Mouse (Mus musculus) MEL (cell line): ENCODE measurements around the gene Zfp781. TPM values are rescaled to one million over a fixed set of nuclear protein-coding genes. Genes with fewer than 3 reads are reported as not detected.
"Not testable (repeated sequence)": the region's sequence is repeated elsewhere in the genome, so short reads cannot be mapped to it uniquely, and the experiment has no call there.

ENCODE experiments used
- DNase-seq: peaks from one replicate; pipeline ENCODE4 v3.0.0; 2011; ENCODE audit warnings: low read depth, low spot score
- H3K27ac ChIP-seq: 2 replicates; pipeline ENCODE4 v1.5.1; 2012; ENCODE audit warnings: low read depth, mild to moderate bottlenecking, control low read depth, low read length, moderate library complexity; ENCODE audit not compliant: control insufficient read depth
- H3K27me3 ChIP-seq, 2 experiments: fragments of 150-350 bp in 1 of 2; sonication (generic) in 1 of 2; 2 replicates each; pipeline ENCODE4 v1.6.1; 2012; ENCODE audit warnings: low read length in 2 of 2, mild to moderate bottlenecking in 2 of 2, improper control_type of control experiment in 1 of 2, moderate library complexity in 1 of 2; ENCODE audit not compliant: insufficient read depth in 2 of 2, control insufficient read depth in 1 of 2
- H3K36me3 ChIP-seq, 2 experiments: 2 replicates each; pipeline ENCODE4 v1.6.1; 2012 to 2014; ENCODE audit warnings: low read length in 2 of 2, improper control_type of control experiment in 1 of 2, inconsistent platforms in 1 of 2, mild to moderate bottlenecking in 1 of 2; ENCODE audit not compliant: insufficient read depth in 2 of 2, control insufficient read depth in 1 of 2
- H3K4me1 ChIP-seq, 2 experiments: fragments of 150-350 bp in 1 of 2; sonication (generic) in 1 of 2; 2 replicates each; pipeline ENCODE4 v1.6.1; 2012; ENCODE audit warnings: low read length in 2 of 2, improper control_type of control experiment in 1 of 2, mild to moderate bottlenecking in 1 of 2; ENCODE audit not compliant: insufficient read depth in 2 of 2, control insufficient read depth in 1 of 2
- H3K4me3 ChIP-seq, 2 experiments: fragments of 150-350 bp in 1 of 2; sonication (generic) in 1 of 2; 2 replicates each; pipeline ENCODE4 v1.5.1; 2012; ENCODE audit warnings: low read depth in 2 of 2, low read length in 2 of 2, mild to moderate bottlenecking in 2 of 2, moderate library complexity in 2 of 2, control low read depth in 1 of 2, improper control_type of control experiment in 1 of 2; ENCODE audit not compliant: control insufficient read depth in 1 of 2, insufficient read depth in 1 of 2
- H3K79me2 ChIP-seq: 2 replicates; pipeline ENCODE4 v1.6.1; 2012; ENCODE audit warnings: mild to moderate bottlenecking, low read length, moderate library complexity; ENCODE audit not compliant: control insufficient read depth, poor library complexity, insufficient read depth
- H3K9ac ChIP-seq: 2 replicates; pipeline ENCODE4 v1.6.1; 2012; ENCODE audit warnings: low read depth, mild to moderate bottlenecking, control low read depth, low read length, moderate library complexity; ENCODE audit not compliant: control insufficient read depth, poor library complexity, severe bottlenecking
- H3K9me3 ChIP-seq: fragments of 150-350 bp; sonication (generic); replicated peaks from 2 replicates; pipeline ENCODE4 v1.6.1; 2012; ENCODE audit warnings: mild to moderate bottlenecking, low read length, improper control_type of control experiment, moderate library complexity; ENCODE audit not compliant: insufficient read depth
- polyA plus RNA-seq, 2 experiments: library from polyadenylated mRNA; stranded (reverse) in 1 of 2; unstranded in 1 of 2; fragments of >175 nt in 1 of 2; fragments of >200 nt in 1 of 2; gene quantifications; 2 replicates each; pipeline versions ENCODE4 v1.2.1 to v1.2.4; 2012; ENCODE audit warnings: low replicate concordance in 2 of 2, low read depth in 1 of 2; ENCODE audit not compliant: insufficient read length in 2 of 2, insufficient read depth in 1 of 2, missing spikeins in 1 of 2
- total RNA-seq: library from RNA; depleted of rRNA; stranded (reverse); fragments of 300-350 nt; gene quantifications from 2 replicates; pipeline ENCODE4 v1.2.3, GENCODE M21; 2012; rRNA removed

Gene Zfp781
- total RNA-seq (0.03 TPM in 1 of 2 replicates, not detected in the other), polyA plus RNA-seq (under 1 TPM in 1 of 2 experiments, not detected in 1; 0.26 TPM)

DNA sequence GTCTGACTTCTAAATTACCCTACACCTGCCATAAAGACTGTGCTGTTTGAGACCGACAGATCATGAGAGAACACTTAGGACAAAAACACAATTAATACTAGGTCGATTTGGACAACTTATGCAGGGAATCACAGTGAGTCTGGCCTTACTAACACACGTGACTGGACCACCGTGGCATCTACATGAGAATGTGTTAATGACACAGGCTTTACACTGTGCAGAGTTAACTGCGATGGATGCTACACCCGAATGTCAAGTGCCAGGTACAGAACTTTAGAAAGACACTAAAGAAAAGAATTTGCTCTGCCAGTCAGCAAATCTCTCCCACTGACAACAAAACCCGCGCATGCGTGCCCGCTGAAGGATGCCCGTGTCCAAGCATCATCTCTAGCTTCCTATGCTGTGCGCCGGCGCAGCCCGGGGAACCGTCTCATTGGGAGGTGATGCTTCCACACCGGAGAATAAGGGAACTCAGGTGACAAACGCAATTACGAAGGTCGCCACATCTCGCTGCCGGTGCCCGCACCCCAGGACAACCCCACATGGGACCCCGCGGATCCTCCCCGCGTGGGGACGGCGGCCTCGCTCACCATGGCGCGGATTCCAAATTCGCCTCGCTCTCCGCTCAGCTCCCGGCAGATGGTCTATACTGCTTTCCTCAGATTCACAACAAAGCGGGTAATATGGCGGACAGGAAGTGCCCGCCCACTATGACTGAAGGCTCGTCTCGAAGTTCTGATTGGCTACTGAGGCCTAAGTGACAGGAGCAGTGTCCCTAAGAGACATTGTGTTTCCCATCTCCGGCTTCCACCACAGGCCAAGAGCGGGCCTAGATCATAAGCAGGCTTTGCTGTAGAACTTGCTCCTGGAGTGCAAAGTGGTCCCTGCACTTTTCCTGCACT, at the start of gene Zfp781:
Gene Zfp781, minus strand, starts transcription at position 639 of the 902 bp plus-strand sequence.
- H3K9me3 ChIP-seq, H3K36me3 ChIP-seq, H3K27me3 ChIP-seq, H3K27ac ChIP-seq, DNase-seq, H3K4me3 ChIP-seq, H3K9ac ChIP-seq, H3K79me2 ChIP-seq, H3K4me1 ChIP-seq: not testable (repeated sequence)

GRCm38 (mm10) chr10:81978365-81979003, 48.2 kb upstream of the Zfp781 start:
- not testable (repeated sequence) for H3K4me3 ChIP-seq, H3K36me3 ChIP-seq, H3K27me3 ChIP-seq, DNase-seq, H3K9me3 ChIP-seq, H3K79me2 ChIP-seq, H3K27ac ChIP-seq, H3K4me1 ChIP-seq, H3K9ac ChIP-seq

DNA sequence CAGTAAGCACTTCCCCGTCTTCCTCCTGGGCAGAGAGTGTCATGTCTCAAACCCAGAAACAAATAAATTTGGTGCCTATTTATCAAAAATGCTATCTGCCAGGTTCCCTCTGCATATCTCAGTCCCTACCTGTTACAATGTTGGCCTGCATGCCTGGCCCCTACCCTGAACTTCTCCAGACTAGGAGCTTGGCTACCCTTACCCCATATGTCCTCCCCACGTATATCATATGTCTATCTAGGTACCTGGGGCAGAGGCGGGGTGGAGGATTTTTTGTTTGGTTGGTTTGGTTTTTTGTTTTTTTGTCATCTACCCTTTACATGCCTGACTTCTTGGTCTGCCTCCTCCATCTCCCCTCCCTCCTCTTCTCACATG, 451 bp upstream of the Zfp781 start:
- H3K79me2 ChIP-seq, H3K9me3 ChIP-seq, H3K4me3 ChIP-seq, DNase-seq, H3K27ac ChIP-seq, H3K27me3 ChIP-seq, H3K36me3 ChIP-seq, H3K9ac ChIP-seq, H3K4me1 ChIP-seq: not testable (repeated sequence)

DNA sequence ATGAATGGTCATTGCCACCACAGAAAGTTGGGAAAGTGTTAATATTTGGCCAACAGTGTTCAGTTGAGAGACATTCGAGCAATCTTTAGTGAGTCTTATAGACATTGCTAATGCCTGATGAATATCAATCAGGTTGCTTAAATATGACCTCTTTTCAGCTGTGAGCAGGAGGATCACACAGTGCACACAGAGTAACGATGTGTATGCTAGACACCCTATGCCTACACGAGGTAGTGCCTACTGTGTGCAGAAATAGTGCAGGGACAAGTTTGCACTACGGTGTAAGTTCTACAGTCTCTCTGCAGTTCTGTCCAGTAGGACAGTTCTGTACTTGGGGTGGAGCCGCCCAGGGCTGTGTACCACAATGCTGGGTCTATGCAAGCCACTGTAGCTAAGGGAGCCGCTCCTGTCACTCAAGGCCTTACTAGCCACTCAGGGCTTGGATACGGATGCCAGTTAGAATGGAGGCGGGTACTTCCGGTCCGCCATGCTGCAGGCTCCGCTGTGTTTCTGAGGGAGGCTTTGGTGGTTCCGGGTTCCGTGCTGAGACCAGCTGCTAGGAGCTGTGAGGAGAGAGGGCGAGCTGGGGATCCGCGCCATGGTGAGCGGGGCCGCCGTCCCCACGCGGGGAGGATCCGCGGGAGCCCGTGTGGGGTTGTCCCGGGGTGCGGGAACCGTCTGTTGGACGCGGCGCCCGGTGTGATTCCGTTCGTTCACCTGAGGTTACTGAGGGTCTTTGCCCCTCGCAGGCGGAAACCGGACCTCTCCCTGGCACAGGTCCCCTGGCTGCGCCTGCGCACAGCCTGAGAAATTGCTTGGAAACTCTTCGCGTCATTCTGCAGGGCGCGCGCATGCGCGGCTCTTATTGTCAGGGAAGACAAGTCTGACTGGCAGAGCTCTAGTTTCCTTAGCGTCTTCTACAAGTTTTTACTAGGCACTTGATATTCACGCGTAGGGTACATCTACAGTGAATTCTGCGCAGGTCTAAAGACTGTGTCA, 66.6 kb downstream of the Zfp781 start, which contains the start of gene Gm32687:
Gene Gm32687, plus strand, starts transcription at position 526 of the 999 bp plus-strand sequence.
- H3K9ac ChIP-seq, H3K27me3 ChIP-seq, DNase-seq, H3K4me1 ChIP-seq, H3K36me3 ChIP-seq, H3K27ac ChIP-seq, H3K9me3 ChIP-seq, H3K4me3 ChIP-seq, H3K79me2 ChIP-seq: not testable (repeated sequence)

Other genes starting within 250 kb of the Zfp781 start
- gene Zfp433, start 225.7 kb downstream of the Zfp781 start, total RNA-seq = 4.2 and 4.9 TPM in 2 replicates
- gene Zfp433, start 225.7 kb downstream of the Zfp781 start, polyA plus RNA-seq = 1 to 10 TPM in 1 of 2 experiments, not detected in 1; 3.0 TPM
- not detected in 2 replicates for gene Gm3055, start 159.3 kb downstream of the Zfp781 start, total RNA-seq
- not detected for gene Gm3055, start 159.3 kb downstream of the Zfp781 start, polyA plus RNA-seq
- 1.2 and 1.3 TPM in 2 replicates for gene Gm4767, start 118.3 kb downstream of the Zfp781 start, total RNA-seq
- gene Gm4767, start 118.3 kb downstream of the Zfp781 start, polyA plus RNA-seq = under 1 TPM in 1 of 2 experiments, not detected in 1; 0.24 TPM
- gene Gm32687, start 66.5 kb downstream of the Zfp781 start, total RNA-seq = 0.12 TPM in 1 of 2 replicates, not detected in the other
- not detected for gene Gm32687, start 66.5 kb downstream of the Zfp781 start, polyA plus RNA-seq
- 4.0 and 4.2 TPM in 2 replicates for gene Zfp873, start 117.6 kb upstream of the Zfp781 start, total RNA-seq
- 1 to 10 TPM in 1 of 2 experiments, not detected in 1; 3.2 TPM for gene Zfp873, start 117.6 kb upstream of the Zfp781 start, polyA plus RNA-seq
- 1.9 and 2.3 TPM in 2 replicates for gene BC024063, start 152.9 kb upstream of the Zfp781 start, total RNA-seq
- gene BC024063, start 152.9 kb upstream of the Zfp781 start, polyA plus RNA-seq = under 1 TPM in 1 of 2 experiments, not detected in 1; 0.92 TPM
- gene AU041133, start 197.5 kb upstream of the Zfp781 start, total RNA-seq = 2.2 and 2.3 TPM in 2 replicates
- under 1 TPM in 1 of 2 experiments, not detected in 1; 0.86 TPM for gene AU041133, start 197.5 kb upstream of the Zfp781 start, polyA plus RNA-seq